Mouse (Mus musculus) kidney, embryonic 14.5 days (tissue): Measurements from ENCODE around the gene Gsg1. TPM values are rescaled to one million over a fixed set of nuclear protein-coding genes. Genes with fewer than 3 reads are reported as not detected.

Experiments
- ATAC-seq: fragments of 200-750 bp; cut with Nextera tagmentation; 2 replicates; pipeline ENCODE4 v1.8.0; 2017; ENCODE audit warnings: moderate number of reproducible peaks, mild to moderate bottlenecking, moderate TSS enrichment, moderate library complexity; ENCODE audit not compliant: low FRiP score, low TSS enrichment
- H3K27ac ChIP-seq: fragments of 300-500 bp; sonication (generic); 2 replicates; pipeline ENCODE4 v1.5.1; 2014; ENCODE audit warnings: low read depth, mild to moderate bottlenecking, low read length, moderate library complexity, mixed read lengths
- H3K27me3 ChIP-seq: fragments of 300-500 bp; sonication (generic); 2 replicates; pipeline ENCODE4 v1.6.1; 2014; ENCODE audit warnings: mild to moderate bottlenecking, low read length; ENCODE audit not compliant: control insufficient read depth, insufficient read depth
- H3K36me3 ChIP-seq: fragments of 300-500 bp; sonication (generic); 2 replicates; pipeline ENCODE4 v1.6.1; 2014; ENCODE audit warnings: low read length, mixed read lengths; ENCODE audit not compliant: control insufficient read depth, insufficient read depth
- H3K4me1 ChIP-seq: fragments of 300-500 bp; sonication (generic); 2 replicates; pipeline ENCODE4 v1.6.1; 2014; ENCODE audit warnings: low read length, mixed read lengths; ENCODE audit not compliant: control insufficient read depth, insufficient read depth
- H3K4me2 ChIP-seq: fragments of 300-500 bp; sonication (generic); replicated peaks from 2 replicates; pipeline ENCODE4 v1.6.1; 2014; ENCODE audit warnings: low read depth, mild to moderate bottlenecking, low read length
- H3K4me3 ChIP-seq: fragments of 300-500 bp; sonication (generic); 2 replicates; pipeline ENCODE4 v1.5.1; 2014; ENCODE audit warnings: mild to moderate bottlenecking, low read length
- H3K9ac ChIP-seq: fragments of 300-500 bp; sonication (generic); 2 replicates; pipeline ENCODE4 v1.6.1; 2014; ENCODE audit warnings: low read depth, mild to moderate bottlenecking, low read length, moderate library complexity
- H3K9me3 ChIP-seq: fragments of 300-500 bp; sonication (generic); 2 replicates; pipeline ENCODE4 v1.6.1; 2016; ENCODE audit warnings: low read length; ENCODE audit not compliant: control insufficient read depth
- WGBS: fragments of 180-500 bp; shearing (Covaris S2); extraction: QIAGEN DNeasy Blood & Tissue Kit; methylation state at CpG from one replicate; pipeline ENCODE4 v1.1.7; 2014; 5-methylcytosine and 5-hydroxymethylcytosine counted together
- polyA plus RNA-seq: library from polyadenylated mRNA; unstranded; fragments of >200 nt; fragmentation: Nextera tagmentation; extraction: Ambion mirVana; gene quantifications from 2 replicates; pipeline ENCODE4 v1.2.1, GENCODE M21; 2014

Gene Gsg1
- polyA plus RNA-seq, 1 experiment from 2014 or later, result 0.64 TPM

- peak overlapping the region; percentile 62; the same call in 1 of the 2 replicates for H3K27ac ChIP-seq
- no peak overlapping the region for H3K9ac ChIP-seq
- no peak overlapping the region for H3K4me2 ChIP-seq
- peaks cover 10% of the 10 kb centered on the region for H3K4me1 ChIP-seq
- H3K4me3 ChIP-seq, result no peak overlapping the region
- no peaks in the 10 kb centered on the region for H3K36me3 ChIP-seq
- 47% methylated on average over 19 of the region's 19 CpGs for WGBS
- no peak for ATAC-seq
- H3K9me3 ChIP-seq, result no peaks in the 10 kb centered on the region
- no peaks in the 10 kb centered on the region for H3K27me3 ChIP-seq
Measured at GRCm38 (mm10) chr6:135250926-135251699, 3.0 kb downstream of the Gsg1 start.

- Histone ChIP-seq H3K36me3 (no peaks in the 10 kb centered on the region), H3K4me2 (peak overlapping the region; percentile 11; the same call in 1 of the 2 replicates), H3K27me3 (no peaks in the 10 kb centered on the region), H3K4me1 (peaks cover 10% of the 10 kb centered on the region), H3K9ac (no peak overlapping the region), H3K9me3 (no peaks in the 10 kb centered on the region), H3K27ac (peak overlapping the region; percentile 49; the same call in 1 of the 2 replicates), H3K4me3 (no peak overlapping the region)
- peak; percentile 77 for ATAC-seq
- WGBS, result 7% methylated on average over 19 of the region's 19 CpGs
Measured at GRCm38 (mm10) chr6:135249846-135250531, 4.2 kb downstream of the Gsg1 start.

- WGBS, result 53% methylated on average over 6 of the region's 6 CpGs
- no peaks in the 10 kb centered on the region for H3K27me3 ChIP-seq
- H3K4me3 ChIP-seq, result no peak overlapping the region
- H3K9ac ChIP-seq, result no peak overlapping the region
- ATAC-seq, result no peak
- H3K36me3 ChIP-seq, result no peaks in the 10 kb centered on the region
- H3K4me2 ChIP-seq, result no peak overlapping the region
- H3K9me3 ChIP-seq, result no peaks in the 10 kb centered on the region
- H3K4me1 ChIP-seq, result peaks cover 10% of the 10 kb centered on the region
- no peak overlapping the region for H3K27ac ChIP-seq
Measured at GRCm38 (mm10) chr6:135247861-135248260, 6.3 kb downstream of the Gsg1 start.

GRCm38 (mm10) chr6:135245586-135245985, 8.6 kb downstream of the Gsg1 start:
- Histone ChIP-seq H3K9ac (no peak overlapping the region), H3K4me3 (no peak overlapping the region), H3K27me3 (no peaks in the 10 kb centered on the region), H3K36me3 (no peaks in the 10 kb centered on the region), H3K27ac (no peak overlapping the region), H3K9me3 (no peaks in the 10 kb centered on the region), H3K4me1 (0 out of 2 replicates have a peak, but pooled peaks cover 4% of the 10 kb centered on the region), H3K4me2 (no peak overlapping the region)
- WGBS, result 83% methylated on average over 8 of the region's 8 CpGs
- ATAC-seq, result no peak

GRCm38 (mm10) chr6:135240361-135240760, 13.8 kb downstream of the Gsg1 start:
- 86% methylated on average over 8 of the region's 8 CpGs for WGBS

GRCm38 (mm10) chr6:135238211-135238610, 15.9 kb downstream of the Gsg1 start:
- Histone ChIP-seq H3K9ac (no peak overlapping the region), H3K27me3 (no peaks in the 10 kb centered on the region), H3K36me3 (peaks cover 12% of the 10 kb centered on the region; the same call in 1 of the 2 replicates), H3K4me1 (0 out of 2 replicates have a peak, but pooled peaks cover 4% of the 10 kb centered on the region), H3K9me3 (no peaks in the 10 kb centered on the region), H3K4me2 (no peak overlapping the region), H3K27ac (no peak overlapping the region), H3K4me3 (no peak overlapping the region)
- no peak for ATAC-seq
- 54% methylated on average over 4 of the region's 4 CpGs for WGBS

More at GRCm38 (mm10) chr6:135240361-135240760, 13.8 kb downstream of the Gsg1 start:
- Histone ChIP-seq H3K4me2 (no peak overlapping the region), H3K9me3 (no peaks in the 10 kb centered on the region), H3K4me1 (0 out of 2 replicates have a peak, but pooled peaks cover 4% of the 10 kb centered on the region), H3K27me3 (no peaks in the 10 kb centered on the region), H3K9ac (no peak overlapping the region), H3K4me3 (no peak overlapping the region), H3K36me3 (no peaks in the 10 kb centered on the region), H3K27ac (no peak overlapping the region)
- ATAC-seq, result no peak

GRCm38 (mm10) chr6:135237326-135237725, 16.8 kb downstream of the Gsg1 start:
- WGBS, result 78% methylated on average over 14 of the region's 14 CpGs
- ATAC-seq, result no peak
- H3K36me3 ChIP-seq, result peaks cover 21% of the 10 kb centered on the region; the same call in 1 of the 2 replicates
- H3K4me2 ChIP-seq, result no peak overlapping the region
- H3K4me3 ChIP-seq, result no peak overlapping the region
- no peak overlapping the region for H3K9ac ChIP-seq
- H3K27ac ChIP-seq, result no peak overlapping the region
- no peaks in the 10 kb centered on the region for H3K27me3 ChIP-seq
- H3K9me3 ChIP-seq, result no peaks in the 10 kb centered on the region
- 0 out of 2 replicates have a peak, but pooled peaks cover 4% of the 10 kb centered on the region for H3K4me1 ChIP-seq

- no peaks in the 10 kb centered on the region for H3K9me3 ChIP-seq
Measured at GRCm38 (mm10) chr6:135236576-135236975, 17.6 kb downstream of the Gsg1 start.

GRCm38 (mm10) chr6:135235742-135236141, 18.4 kb downstream of the Gsg1 start:
- Histone ChIP-seq H3K27me3 (no peaks in the 10 kb centered on the region), H3K9me3 (no peaks in the 10 kb centered on the region), H3K4me1 (no peaks in the 10 kb centered on the region), H3K4me3 (no peak overlapping the region), H3K27ac (no peak overlapping the region), H3K4me2 (no peak overlapping the region), H3K9ac (no peak overlapping the region), H3K36me3 (peaks cover 22% of the 10 kb centered on the region; the same call in 1 of the 2 replicates)
- no peak for ATAC-seq
- WGBS, result 94% methylated on average over 3 of the region's 3 CpGs

More at GRCm38 (mm10) chr6:135236576-135236975, 17.6 kb downstream of the Gsg1 start:
- Histone ChIP-seq H3K27me3 (no peaks in the 10 kb centered on the region), H3K4me3 (no peak overlapping the region), H3K36me3 (peaks cover 22% of the 10 kb centered on the region; the same call in 1 of the 2 replicates), H3K4me2 (no peak overlapping the region), H3K27ac (no peak overlapping the region), H3K9ac (no peak overlapping the region), H3K4me1 (no peaks in the 10 kb centered on the region)
- no peak for ATAC-seq
- 85% methylated on average over 3 of the region's 3 CpGs for WGBS
